Mouse (Mus musculus) CD4-positive helper T cell, adult 2 months (primary cell): ENCODE data around the gene Man1a2.

ENCODE experiments used
- DNase-seq: peaks from one replicate; pipeline ENCODE4 v3.0.0-alpha.2; 2012; ENCODE audit warnings: low read depth, missing footprints, low spot score

Man1a2 gene

GRCm38 (mm10) chr3:100685763-100686370 is 564 bp upstream of the Man1a2 start:
- peak; percentile 74 for DNase-seq

- peak; percentile 42 for DNase-seq
Observed at GRCm38 (mm10) chr3:100684234-100684975, 898 bp downstream of the Man1a2 start.

DNA sequence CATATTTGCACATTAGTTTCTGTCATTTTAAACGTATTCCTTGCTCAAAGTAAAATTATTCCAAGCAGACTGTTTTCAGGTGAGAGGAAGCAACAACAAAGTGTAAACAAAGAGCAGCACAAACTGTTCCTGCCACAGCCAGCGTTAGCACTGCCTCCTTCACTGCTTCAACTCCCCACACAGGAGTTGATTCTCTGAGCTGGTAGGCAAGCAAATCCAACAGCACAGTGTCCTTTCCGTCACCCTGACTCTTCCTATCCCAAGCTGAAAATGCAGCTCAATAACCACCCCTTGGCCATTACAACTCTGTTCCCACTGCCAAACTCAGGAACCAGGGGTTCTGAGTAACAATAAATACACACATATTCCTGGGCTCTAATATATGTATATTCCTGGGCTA is 2.5 kb downstream of the Man1a2 start:
- no peak for DNase-seq

GRCm38 (mm10) chr3:100682281-100682680 is 3.0 kb downstream of the Man1a2 start:
- no peak for DNase-seq

DNA sequence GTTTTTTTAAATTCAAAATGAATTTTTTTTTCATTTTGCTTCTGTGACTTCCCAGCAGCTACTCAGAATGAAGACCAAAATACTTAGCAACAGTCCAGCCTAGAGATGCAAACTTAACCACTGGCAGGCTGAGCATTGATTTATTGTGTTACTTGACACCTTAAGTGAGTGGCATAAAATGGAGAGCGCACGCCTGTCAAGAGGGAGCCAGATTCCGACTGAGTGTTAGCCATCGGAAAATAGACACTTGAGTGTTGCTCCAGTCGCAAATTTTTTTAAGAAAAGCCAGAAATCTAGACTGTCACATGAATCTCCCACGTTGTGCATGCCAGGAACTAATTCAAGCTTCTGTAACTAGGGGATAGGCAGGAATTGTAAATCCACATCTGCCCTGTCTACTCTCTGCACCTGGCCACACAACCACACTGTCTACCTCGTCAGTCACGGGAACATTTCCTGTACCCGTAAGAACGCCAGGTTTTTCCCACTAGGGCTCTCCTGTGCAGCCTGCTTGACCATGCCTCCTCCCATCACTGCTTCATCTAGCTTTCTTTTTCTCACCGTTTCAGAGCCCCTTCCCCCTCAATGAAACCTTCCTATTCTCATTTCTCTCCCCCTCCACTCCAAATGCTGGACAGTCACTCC is 3.7 kb downstream of the Man1a2 start:
- no peak for DNase-seq

GRCm38 (mm10) chr3:100680226-100680625 is 5.1 kb downstream of the Man1a2 start:
- no peak for DNase-seq

DNA sequence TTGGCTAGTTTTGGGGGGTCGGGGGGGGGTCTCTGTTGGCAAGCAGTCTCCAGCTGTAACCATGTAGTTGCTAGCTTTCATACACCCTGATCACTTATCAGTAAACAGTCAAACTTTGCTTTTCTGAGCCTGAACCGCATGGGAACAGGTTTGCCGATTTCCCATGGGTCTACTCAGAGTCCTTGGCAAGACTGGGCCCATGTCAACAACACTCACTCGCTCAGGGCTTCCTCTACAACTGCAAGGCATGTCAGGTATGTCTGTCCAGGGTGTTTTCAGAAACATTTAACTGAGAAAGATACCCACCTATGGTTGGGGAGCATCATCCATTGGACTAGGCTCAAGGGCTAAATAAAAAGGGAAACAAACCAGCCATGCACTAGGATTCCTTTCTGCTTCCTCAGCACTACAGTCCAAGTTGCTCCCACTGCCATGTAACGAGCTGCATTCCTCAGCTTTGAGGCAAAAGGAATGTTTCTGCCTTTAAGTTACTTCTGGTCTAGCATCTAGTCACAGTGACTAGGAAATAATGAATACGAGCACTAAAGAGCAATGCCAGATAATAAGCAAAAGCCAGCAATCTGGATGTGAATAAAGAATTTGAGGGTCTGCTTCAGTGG is 6.2 kb downstream of the Man1a2 start:
- no peak for DNase-seq

DNA sequence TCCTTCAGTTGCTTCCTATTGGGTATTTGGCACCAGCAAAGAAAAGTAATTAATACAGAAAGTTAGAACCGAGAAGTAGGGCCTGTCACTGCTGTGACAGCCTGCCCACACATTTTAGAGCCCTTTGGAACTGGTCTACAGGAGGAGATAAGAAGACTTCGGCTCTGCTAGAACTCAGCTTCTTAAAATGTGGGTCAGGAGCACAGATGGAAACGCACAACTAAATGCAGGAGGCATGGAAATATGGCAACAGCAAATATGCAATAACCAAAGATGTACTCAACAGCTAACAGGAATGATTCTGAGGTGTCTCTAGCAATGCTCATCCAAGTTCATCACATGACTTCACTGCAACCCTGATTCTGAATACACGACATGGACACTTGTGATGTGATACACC is 10.2 kb downstream of the Man1a2 start:
- DNase-seq: no peak

- no peak for DNase-seq
Observed at GRCm38 (mm10) chr3:100670412-100670811, 14.9 kb downstream of the Man1a2 start.

DNA sequence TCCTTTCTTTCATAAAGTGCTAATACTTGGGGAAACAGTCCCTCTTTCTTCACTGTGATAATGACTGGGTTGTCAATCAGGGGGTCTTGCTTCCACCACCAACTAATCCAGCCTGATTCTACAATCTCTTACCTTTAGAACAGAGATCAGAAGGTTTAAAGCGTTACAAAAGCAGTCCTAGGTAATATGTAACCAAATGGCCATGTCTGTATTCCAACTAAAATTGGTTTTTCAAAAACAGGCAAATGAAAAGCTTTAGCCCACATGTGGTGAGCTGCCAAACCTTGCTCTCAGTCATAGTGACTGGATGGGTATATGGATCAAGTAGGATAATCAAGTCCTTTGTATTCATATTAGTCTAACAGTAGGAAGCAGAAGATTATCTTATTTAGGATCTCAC is 32.0 kb downstream of the Man1a2 start:
- no peak for DNase-seq

- DNase-seq: no peak
Observed at GRCm38 (mm10) chr3:100641581-100641980, 43.7 kb downstream of the Man1a2 start.

DNA sequence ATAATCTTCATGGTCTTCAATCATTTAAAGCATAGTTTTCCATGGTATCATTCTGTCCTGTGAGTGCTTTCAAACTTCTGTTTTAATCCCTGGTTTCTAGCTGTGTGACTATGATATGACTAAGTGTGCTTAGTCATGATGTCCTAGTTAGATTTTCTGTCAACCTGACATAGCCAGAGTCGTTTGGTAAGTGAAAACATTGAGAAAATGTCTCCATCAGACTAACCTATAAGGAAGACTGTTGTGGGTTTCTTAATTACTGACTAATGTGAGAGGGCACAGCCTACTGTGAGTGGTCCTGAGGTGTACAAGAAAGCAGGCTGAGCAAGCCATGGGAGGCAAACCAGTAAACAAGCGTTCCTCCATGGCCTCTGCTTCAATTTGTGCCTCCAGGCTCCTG is 49.0 kb downstream of the Man1a2 start:
- no peak for DNase-seq

DNA sequence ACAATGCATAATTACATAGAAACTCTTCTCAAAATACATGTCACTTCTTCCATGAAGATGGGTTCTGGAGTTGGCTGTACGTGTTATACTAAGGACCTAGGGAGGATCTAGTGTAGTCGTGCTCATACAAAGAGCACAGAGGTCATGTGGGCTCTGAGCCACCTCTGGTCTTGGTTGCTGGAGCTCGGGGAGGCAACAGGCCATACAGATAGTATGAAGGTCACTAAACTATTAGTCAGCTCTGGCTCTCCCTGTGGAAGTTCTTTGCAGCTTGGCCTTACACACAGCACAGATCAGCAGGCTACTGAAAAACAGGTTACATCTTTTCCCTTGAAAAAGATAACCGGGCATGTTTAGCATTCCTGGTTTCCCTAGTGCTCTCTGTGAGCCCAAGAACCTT is 50.5 kb downstream of the Man1a2 start:
- DNase-seq: no peak

GRCm38 (mm10) chr3:100618511-100618910 is 66.8 kb downstream of the Man1a2 start:
- no peak for DNase-seq

DNA sequence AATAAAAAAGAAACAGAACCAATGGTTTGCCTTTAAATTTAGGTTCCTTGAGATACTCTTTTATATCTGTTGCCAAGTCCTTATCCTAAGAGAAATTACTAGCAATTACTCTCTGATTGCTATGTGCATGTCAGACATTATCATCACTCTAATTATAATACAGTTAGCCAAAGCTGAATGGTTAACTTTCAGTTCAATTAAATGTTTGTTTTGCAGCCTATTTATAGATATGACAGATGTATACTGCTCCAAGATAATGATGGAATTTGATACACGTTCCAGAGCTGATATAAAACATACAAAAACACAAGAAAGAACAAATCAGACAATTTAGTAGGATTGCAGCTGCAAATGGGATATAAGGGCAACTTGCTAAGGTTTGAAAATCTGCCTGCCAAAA is 74.4 kb downstream of the Man1a2 start:
- no peak for DNase-seq

- no peak for DNase-seq
Observed at GRCm38 (mm10) chr3:100604539-100604938, 80.8 kb downstream of the Man1a2 start.

GRCm38 (mm10) chr3:100599265-100599820 is 86.0 kb downstream of the Man1a2 start:
- no peak for DNase-seq

- no peak for DNase-seq
Observed at GRCm38 (mm10) chr3:100591053-100591452, 94.2 kb downstream of the Man1a2 start.

DNA sequence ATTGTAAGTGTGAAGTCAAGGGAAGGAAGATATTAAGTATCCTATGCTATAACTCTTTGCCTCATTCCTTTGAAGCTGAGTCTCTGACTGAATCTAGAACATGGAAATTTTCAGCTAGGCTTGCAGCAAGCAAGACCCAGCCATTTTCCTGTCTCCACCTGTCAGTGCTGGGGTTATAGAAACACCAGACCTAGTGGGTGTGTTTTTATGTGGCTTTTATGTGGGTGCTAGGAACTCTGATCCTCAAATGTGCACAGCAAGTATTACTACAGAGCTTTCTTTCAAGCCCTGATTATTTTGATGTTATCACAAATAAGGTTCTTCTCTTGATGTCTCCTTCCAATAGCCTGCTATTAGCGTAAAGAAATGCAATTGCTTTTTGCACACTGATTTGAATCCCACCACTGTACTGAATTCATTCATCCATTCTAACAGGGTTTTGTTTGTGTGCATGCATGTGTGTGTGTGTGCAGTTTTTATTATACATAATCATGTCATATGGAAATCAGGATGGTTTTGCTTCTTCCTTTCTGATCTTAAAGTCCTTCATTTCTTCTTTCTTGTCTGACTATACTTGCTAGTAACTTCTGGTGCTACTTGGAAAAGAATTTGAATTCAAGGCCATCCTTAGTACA is 102.5 kb downstream of the Man1a2 start:
- DNase-seq: peak; percentile 57

DNA sequence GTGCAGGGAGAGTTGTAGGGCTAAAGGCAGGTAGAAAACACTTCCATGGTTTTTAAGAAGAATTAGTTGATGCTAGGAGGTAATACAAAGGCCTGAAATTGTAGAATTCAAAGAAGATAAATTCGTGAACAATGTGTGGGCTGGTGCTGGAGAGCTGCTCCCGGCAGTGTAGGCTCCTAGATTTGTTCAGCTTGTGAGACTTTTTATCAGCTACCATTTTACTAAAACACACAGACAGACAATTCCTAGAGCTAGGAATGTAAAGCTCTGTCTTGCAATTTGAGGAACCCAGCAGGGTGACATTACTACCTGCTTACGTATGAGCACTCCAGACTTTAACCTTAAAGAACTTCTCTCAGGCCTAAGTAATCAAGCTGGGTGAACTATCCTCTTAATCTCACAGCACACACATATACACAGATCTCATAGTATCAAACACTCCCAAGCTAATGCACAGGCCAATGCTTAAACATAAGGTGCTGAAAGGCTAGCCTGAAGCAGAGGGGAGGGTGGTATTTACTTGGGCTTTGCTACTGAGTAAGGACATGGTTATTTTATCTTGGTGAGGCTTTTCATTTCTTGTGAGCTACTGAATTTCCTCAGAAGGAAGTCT is 112.6 kb downstream of the Man1a2 start:
- no peak for DNase-seq
